Mouse (Mus musculus) layer of hippocampus, adult 11-12 months (tissue): ENCODE results near the gene Chd5.

Experiments used
- DNase-seq: peaks from one replicate; pipeline ENCODE4 v3.0.0; 2022; ENCODE audit warnings: low spot score

The Chd5 gene

DNA sequence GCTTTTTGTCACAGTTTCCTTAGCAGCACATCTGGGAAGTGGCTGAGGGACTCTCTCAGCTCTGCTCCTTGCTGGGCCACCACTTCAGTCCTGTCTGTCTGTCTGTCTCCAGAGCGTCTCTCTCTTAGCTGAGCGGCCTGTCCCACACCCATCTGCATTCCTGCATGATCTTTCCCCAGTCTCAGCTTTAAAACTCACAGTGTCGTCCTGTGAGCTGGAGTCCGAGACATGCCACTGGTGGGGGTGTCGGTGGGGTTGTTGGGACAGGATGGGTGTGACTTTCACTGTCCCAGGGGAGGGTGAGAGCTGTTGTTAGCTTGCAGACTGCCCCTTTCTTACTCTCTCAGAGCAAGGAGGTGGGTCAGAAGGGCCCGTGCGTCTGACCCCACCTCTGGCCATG lies 17.2 kb downstream of the Chd5 start:
- no peak for DNase-seq

DNA sequence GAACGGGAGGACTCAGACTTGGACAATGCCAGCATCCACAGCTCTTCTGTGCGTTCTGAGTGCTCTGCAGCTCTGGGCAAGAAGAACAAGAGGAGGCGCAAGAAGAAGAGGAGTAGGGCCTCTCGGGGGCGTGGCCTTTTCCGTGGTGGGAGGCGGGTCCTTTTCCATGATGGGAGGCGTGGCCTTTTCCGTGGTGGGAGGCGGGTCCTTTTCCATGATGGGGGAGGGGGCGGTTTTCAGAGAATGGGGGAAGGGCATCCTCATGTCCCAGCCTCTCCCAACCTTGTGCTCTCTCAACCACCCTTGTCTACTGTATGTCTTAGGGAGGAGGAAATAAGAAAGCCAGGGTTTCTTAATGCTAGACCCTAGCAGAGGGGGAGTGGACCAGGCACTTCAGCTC lies 21.2 kb downstream of the Chd5 start:
- DNase-seq, result no peak

DNA sequence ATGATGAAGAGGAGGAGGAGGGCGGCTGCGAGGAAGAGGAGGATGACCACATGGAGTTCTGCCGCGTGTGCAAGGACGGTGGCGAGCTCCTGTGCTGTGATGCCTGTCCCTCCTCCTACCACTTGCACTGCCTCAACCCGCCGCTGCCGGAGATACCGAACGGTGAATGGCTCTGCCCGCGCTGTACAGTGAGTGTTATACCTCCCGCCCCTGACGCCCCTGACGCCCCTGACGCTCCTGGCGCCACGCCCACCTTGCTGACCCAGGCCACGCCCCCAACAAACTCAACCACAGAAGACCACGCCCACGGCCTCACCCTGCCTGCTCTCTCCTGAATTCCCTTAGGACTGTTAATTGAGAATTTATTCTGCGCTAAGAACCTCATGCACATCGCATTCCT lies 22.4 kb downstream of the Chd5 start:
- no peak for DNase-seq

DNA sequence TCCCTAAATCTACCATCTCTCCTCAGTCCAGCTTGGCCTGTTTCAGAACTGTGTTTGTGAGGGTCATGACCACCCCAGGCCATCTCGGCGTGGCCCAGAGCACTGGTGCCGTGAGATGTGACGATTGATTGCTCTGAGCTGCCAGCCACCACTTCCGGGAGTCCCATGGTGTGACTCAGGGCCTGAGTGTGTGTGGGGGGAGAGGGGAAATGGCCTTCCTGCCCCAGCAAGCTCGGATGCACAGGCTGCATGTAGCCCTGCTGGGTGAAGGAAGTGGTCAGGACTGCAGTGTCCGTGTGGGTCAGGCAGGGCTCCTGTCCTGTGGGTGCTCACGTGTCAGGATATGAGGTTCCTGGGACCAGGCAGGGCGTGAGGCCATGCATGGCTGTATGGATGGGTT lies 23.7 kb downstream of the Chd5 start:
- DNase-seq, result no peak

DNA sequence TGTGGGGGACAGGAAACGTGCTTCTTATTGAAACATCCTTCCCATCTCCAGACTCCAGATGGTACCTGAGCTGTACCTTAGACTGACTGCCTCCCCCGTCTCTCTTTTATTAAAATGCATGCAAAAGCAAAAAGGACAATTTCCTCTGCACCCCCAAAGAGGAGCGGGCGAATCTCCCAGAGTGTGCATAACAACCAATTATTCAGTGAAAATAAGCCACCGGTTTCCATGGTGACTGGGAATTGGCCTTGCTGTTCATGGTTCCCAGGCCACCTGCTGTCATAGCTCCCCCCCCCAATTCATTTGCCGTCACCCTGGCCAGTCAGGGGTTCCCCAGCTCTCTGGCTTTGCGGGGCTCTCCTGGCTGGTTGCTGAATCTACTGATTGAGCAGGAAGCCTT lies 26.8 kb downstream of the Chd5 start:
- no peak for DNase-seq

DNA sequence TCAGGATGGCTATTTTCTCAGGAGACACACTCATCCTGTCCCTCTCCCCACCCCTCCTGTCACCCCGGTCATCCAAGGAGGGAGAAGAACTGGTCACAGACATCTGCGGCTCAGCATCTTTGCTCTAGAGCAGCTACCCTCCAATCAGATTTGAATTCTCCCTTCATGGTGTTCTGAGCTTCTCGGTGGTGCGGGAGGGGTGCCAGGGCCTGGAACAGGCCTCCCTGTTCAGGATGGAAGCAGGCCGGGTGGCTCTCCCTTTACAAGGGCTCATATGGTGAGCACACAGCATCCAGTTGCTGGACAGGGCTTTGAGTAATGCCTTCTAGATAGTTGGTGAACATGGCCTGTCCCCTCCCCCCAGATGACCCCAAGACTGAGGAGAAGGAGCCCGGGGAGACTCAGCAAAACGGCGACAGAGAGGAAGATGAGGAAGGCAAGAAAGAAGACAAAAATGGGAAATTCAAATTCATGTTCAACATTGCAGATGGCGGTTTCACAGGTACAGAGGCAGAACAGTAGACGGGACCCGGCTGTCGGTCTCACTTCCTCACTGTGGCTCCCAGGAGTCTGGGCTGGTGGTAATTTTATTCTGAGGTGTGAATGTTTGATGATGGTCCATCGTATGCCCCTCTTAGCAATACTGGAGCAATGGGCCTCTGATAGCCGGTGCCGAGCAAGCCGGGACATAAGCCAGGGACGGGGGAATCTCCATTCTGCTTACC lies 44.2 kb downstream of the Chd5 start:
- DNase-seq, result no peak

DNA sequence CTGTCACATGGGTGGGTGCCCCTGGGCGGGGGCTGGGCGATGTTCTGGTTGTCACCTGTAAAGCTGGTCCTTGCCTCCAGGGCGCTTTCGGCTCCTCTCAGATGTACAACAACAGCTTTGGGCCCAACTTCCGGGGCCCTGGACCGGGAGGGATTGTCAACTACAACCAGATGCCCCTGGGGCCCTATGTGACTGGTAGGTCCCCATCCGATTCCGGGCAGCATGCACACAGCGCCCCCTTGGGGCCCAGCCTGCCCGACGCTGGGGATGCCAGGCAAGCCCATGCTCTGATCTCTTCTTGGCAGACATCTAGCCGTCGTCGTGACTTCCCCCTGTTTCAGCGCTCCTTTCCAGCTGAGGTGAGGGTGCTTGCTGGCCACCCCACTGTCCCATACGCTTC lies 47.2 kb downstream of the Chd5 start:
- peak; percentile 64 for DNase-seq

DNA sequence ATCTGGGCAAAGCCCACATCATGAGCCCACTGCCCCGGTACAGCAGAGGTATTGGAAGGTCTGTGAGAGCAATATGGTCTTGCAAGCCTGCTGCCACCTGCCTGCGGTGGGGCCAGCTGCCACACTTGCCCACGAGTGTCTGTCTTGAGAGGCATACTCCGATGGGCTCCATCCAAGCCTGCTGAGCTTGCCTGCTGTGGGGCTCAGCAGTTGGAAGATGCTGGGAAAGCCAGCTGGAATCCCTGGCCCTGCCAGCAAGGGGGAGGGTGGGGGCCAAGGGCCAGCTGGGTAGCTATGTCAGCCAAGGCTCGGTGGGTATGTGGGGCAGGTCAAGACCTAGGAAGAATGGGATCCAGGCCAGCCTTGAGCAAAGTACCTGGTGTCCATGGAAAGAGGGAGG lies 53.7 kb downstream of the Chd5 start:
- peak; percentile 70 for DNase-seq

DNA sequence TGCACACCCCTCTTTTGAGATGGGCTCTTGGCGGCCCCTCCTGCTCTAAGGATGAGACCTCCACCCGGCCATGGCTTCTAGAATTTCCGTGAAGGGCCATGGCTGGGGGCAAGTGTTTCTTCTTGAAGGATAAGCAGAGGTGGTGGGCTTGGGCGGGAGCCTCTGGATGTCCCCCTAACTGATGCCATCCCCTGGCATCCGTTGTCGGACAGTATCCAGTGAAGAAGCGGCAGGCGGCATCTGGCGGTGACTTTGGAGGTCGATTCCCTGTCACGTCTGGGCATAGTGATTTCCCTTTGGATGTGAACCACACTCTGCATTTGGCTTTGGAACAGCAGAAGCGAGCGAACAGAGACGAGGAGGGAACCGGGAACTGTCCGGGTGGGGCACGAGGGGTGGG lies 54.2 kb downstream of the Chd5 start:
- no peak for DNase-seq

DNA sequence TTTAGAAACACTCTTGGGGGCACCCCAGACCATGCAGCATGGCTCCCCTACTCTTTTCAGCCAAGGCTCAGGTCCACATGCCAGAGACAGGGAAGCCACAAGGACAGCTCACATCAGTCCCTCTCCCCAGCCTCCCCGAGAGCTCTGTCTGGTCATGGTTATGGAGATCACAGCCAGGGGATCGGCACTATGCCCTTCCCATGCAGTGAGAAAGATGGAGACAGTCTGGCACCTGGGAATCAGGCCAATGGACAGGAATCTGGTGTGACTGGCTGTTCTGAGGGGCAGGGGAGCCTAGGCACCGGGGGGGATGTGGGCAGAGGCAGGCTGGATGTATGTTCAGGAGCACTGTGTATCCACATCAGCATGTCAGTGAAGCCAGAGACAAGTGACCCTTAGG lies 60.5 kb downstream of the Chd5 start:
- DNase-seq, result no peak

DNA sequence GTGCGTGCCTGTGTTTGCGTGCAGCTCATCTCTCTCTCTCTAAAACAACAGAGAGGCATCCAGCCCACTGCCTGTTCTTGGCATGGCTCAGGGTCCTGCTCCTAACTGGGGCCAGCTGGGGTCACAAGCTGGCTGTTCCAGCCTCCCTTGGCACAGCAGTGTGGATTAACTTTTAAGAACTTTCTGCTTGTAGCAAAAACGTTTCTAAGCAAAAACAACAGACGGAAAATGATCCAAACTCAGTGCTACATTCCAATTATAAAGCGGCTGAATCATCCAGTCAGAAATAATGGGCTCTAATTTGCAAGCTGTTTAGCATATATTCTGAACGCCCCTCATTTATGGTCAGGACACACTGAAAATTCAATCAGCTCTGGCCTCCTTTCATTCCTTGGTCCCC lies 66.7 kb downstream of the Chd5 start:
- no peak for DNase-seq

DNA sequence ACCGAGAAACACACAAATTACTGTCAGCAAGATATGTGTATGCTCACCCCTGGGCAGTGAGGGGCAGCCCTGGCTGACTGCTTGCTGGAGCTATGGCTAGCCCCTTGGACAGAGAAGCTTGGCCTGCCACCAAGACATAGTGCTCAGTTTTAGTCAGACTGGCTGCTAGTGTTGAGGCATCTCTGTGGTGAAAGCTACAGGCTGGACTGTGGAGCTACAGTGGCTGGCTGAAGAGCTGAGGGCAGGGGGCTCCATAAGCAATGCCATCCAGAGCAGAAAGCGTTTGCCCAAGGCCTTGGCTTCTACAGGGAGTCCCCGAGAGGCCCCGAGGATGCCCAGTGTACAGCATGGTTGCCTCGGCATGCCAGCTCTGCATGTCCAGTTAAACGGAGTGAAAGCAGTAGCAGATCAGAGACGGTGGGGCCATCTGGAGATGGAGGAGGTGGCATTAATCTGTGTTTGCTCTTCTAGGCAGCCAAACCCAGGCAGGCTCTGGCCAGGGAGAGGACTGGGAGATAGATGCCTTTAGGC lies 67.3 kb downstream of the Chd5 start:
- no peak for DNase-seq

DNA sequence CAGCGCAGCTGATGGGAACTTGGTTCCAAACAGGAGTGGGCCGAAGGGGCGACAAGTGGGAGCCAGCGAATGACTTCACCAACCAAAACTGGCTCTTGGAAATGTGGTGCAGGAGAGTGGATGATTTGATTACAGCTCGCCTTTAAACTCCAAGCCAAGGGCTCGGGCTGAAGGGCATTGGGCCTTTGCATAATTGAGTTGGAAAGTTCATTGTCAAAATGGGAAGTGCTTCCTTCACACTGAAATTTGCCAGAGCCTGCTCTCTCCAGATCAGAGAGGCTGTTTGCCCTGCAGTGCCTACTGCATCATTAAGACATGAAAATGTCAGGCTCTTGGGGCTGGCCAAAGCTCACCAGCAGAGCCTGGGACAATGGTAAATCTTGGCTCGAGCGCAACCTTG lies 68.1 kb downstream of the Chd5 start:
- DNase-seq, result no peak

DNA sequence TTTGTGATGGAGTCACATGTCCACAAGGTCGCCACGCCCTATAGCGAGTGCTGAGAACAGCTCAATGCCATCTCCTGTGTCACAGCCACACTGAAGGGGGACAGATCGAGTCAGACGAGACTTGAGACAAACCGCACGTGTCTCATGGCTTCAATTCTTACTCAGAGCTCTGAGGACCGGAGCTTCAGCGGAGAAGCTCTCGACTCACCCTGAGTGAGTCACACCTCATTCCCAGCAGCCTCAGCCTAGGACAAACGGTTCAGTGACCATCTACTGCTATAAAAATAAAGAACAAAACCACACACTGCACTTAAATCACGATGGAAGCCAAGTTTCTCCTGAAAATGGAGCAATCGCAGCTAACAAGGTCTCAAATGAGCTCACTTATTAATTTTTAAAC lies 72.5 kb downstream of the Chd5 start:
- no peak for DNase-seq

DNA sequence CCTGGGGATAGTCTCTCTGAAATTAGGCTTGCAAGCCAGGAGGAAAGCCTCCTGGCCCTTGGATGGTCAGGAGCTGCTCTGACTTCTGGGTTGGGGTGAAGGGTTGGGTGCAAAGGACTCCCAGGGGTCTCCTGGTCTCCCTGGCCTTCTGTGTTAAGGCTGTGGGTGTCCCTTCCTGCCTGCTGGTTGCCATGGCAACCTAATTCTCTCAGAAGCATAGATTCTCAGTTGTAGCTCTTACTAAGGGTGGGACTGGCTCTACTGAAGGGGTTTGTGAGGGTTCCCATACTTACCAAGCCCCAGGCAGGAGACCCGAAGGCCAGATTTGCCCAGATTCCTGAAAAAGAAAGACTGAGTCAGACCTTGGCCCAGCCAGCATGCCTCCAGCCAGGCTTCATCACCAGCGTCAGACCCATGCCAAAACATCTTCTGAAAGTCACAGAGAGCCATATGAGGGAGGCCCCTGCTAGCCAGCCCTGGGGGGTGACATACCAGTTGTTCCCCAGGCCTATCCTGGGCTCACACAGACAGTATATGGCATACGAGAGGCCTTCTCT lies 74.2 kb downstream of the Chd5 start:
- DNase-seq, result no peak

DNA sequence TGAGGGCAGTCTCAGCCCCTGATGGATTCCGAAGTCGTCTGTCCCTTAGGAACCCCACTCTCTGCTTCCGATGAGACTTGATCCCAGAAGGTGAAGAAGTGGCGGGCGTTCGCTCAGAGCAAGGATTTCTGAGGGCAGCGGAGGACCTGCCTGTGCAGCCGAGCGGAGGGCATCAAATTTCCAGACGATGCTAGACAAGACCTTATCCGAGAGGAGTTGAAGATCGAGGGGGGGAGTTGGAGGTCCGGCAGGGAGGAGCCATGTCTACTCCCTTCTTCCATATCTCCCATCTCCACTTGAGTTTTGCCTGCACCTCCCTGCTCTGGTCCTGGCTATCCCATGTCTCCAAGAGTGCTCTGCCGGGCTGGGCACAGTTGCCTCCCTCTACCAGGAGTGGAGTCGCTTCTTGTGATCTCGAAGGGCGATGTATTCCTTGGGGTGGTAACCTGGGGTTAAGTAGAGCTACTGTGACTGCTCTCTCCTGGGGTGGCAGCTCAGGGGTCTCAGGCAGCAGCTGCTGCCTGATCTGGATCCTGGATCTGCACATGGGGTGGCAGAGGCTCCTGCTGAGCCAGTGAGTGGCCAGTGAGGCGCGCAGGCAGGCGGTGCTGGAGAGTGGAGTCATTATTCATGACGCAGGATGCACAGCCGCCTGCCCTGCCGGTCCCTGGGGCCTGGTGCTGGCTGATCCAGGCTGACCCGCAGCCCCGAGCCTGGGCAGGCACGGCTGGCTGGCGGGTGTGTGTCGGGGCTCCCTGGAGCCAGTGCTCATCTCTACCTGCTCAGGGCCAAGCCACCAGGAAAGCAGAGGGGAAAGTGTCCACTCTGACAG lies 80.0 kb downstream of the Chd5 start:
- DNase-seq, result no peak

DNA sequence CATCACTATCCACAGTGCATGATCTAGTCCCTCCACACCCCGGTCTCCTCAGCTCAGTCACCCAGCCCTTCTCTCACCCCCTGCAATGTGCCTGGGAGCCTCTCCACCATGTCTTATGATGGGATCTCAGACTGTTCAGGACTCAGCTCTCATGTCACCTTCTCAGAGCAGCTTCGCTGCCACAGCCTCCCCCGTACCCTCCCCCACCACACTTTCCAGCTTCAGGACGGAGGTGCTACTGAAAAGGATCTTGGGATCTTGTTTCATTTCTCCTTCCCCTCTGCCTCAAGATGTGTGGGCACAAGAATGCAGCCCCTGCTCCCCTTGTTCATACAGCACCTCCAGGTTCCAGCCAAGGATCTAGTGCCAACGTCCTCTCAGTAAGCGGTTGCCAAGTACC lies 85.1 kb downstream of the Chd5 start:
- no peak for DNase-seq

DNA sequence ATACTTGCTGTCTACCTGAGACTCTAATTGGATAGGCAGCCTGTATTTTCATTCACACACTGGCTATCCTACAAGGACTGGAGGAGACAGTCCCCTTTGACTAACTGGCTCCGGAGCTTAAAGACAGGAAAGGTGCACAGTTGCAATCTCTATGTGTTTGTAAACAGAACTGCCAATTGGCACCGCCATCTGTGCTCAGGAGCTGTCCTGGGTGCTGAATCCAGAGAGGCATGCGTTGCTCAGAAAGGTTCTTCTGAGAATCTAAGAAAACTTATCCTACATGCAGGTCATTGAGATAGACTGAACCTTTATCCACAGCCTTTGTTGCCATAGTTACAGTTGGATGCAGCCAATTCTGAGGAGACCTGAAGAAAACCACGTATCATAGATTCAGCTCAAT lies 85.9 kb downstream of the Chd5 start:
- no peak for DNase-seq

DNA sequence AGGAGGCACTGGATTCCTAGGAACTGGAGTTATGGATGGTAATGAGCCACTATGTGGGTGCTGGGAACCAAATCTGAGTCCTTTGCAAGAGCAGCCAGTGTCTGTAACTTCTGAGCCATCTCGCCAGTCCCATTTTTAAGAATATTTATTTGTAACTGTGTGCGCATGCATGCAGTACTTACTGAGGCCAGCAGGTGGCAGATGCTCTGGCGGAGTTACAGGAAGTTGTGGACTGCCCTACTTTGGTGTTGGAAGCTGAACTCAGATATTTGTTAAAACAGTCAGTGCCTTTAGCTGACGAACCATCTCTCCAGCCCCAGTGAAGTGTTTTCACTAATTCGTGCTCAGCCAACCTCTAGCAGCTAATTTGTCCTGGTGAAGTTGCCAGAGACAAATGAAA lies 86.5 kb downstream of the Chd5 start:
- DNase-seq, result no peak

DNA sequence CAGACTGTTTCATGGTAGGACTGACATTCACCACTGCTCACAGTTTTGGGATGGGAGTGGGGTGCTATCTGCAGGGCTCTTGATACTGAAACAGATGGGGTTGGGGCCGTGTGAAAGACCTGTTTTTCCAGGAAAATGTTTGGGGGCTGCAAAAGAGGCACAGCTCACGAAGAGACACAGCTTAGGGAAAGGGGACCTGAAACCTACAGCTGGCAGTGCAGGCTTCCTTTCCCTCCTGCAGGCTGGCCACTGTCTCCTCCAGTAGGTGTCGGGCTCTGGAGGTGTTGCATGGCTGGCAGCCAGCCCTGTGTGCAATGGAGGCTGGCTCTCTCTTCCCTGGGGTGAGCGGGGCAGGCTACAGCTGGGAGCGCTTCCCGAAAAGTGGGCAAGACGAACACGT lies 89.8 kb downstream of the Chd5 start:
- no peak for DNase-seq

DNA sequence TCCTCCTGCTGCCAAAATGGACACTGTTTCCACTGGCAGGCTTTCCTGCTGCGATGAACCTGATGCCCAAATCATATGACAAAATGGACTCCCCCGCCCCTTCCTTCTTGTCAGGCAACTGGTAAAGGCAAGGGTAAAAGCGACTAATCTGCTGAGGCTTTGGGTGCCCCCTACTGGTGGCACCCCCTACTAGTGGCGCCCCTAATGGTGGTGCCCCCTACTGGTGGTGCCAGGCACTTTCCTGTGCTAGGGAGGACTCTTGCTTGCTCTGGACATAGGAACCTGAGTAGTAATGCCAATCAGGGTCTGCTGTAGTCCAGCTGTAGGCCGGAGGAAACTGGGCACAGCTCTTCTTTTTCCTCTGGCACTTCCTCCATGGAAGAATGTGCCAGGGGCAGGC lies 93.9 kb downstream of the Chd5 start:
- DNase-seq, result peak; percentile 66

DNA sequence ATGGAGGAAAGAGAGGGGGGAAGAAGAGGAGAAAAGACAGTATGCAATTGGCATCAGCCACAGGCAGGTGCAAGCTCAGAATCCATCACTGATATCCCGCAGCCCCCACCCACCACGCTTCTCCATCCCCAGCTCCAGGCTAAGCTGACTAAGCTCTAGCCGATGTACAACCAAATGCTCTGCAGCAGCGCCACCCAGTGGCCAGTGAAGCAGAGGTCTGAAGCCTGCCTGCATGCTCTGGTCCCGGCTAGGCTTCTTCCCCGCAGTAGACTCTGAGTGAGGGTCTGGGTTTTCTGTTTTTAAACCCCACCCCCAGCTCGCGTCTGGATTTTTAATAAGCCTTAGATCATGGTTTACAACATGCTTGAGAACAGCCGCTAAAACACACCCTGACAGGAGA lies 96.4 kb downstream of the Chd5 start:
- DNase-seq, result peak; percentile 93

DNA sequence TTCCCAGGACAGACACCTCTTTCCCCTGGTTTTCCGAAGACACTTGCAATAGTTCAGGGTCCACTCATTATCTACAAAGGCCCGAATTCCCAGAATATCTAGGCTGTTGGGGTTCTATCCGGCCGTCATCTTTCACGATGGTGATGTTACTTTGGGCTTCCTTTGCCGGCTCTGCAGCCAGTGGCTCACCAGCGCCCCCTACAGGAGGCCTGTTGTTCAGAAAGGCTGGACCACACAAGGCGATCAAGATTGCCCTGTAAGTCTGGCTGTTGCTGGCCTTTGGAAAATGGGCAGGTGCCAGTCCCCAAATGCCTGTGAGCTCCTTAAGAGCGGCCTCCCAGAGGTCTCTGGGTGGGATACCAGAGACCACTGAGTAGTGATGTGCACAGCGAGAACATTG lies 96.8 kb downstream of the Chd5 start:
- DNase-seq, result peak; percentile 78
